ENCODE assay signal across 8 mouse cellular contexts in the genomic region with DNA sequence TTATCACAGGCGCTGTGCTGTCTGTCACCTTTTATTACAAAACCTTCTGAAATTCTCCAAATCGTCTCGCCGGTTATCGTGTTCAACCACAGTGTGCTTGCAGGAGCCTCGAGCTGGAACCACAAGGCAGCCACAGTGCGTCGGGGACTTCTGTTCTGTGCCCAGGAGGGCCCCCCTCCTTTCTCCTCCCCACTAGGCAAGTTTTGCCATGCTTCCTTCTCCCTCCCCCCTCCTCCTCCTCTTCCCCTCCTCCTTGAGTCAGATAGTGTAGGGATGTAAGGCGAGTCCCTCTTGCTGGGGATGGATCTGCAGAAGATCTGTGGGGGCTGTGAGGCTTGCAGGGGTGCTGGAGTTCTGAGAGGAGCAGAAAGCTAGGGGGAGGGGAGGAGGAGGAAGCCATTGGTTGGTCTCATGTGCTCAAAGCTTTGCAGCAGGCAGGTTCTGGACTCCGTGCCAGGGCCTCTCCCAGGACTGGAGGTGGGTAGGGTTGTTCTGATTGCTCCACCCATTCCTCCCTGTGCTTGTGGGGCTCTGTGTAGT.
DNase-seq lines count a peak whose midpoint lies in the region; ATAC-seq lines count a peak whose summit lies in the region.

No protein-coding gene starts in this region.

- 0 out of 2 replicates have a peak, but pooled peaks cover 2% of the 10 kb centered on the region for H3K9me3 ChIP-seq in hindbrain, embryonic 16.5 days (ENCODE audit: control insufficient read depth, low read length)
- peaks cover 10% of the 10 kb centered on the region for H3K9me3 ChIP-seq in hindbrain, embryonic 13.5 days
- H3K9me3 ChIP-seq in forebrain, embryonic 11.5 days (ENCODE audit: control insufficient read depth, low read length), result peaks cover 4% of the 10 kb centered on the region; the same call in 1 of the 2 replicates

- no peak overlapping the region for H3K27ac ChIP-seq in hindbrain, embryonic 16.5 days (ENCODE audit: low read depth, low read length)
- no peak overlapping the region for H3K27ac ChIP-seq in hindbrain, embryonic 13.5 days
- H3K27ac ChIP-seq in forebrain, embryonic 11.5 days (ENCODE audit: low read depth, low read length), result no peak overlapping the region

- H3K4me3 ChIP-seq in hindbrain, embryonic 16.5 days (ENCODE audit: low read length), result no peak overlapping the region
- no peak overlapping the region for H3K4me3 ChIP-seq in hindbrain, embryonic 13.5 days
- H3K4me3 ChIP-seq in forebrain, embryonic 11.5 days (ENCODE audit: low read depth, low read length), result no peak overlapping the region

- no peaks in the 10 kb centered on the region for H3K36me3 ChIP-seq in hindbrain, embryonic 16.5 days (ENCODE audit: control insufficient read depth, insufficient read depth, low read length)
- H3K36me3 ChIP-seq in hindbrain, embryonic 13.5 days, result no peaks in the 10 kb centered on the region
- no peaks in the 10 kb centered on the region for H3K36me3 ChIP-seq in forebrain, embryonic 11.5 days (ENCODE audit: control insufficient read depth, insufficient read depth, low read length)

- H3K9ac ChIP-seq in hindbrain, embryonic 16.5 days (ENCODE audit: low read depth, low read length), result no peak overlapping the region
- H3K9ac ChIP-seq in hindbrain, embryonic 13.5 days, result no peak overlapping the region; the same call in 1 of the 2 replicates
- H3K9ac ChIP-seq in forebrain, embryonic 11.5 days (ENCODE audit: low read length), result peak overlapping the region; percentile 13; the same call in 1 of the 2 replicates

- H3K4me1 ChIP-seq in hindbrain, embryonic 16.5 days (ENCODE audit: control insufficient read depth, insufficient read depth, low read depth, low read length), result peaks cover 13% of the 10 kb centered on the region
- peaks cover 29% of the 10 kb centered on the region for H3K4me1 ChIP-seq in hindbrain, embryonic 13.5 days (replicated peaks)
- H3K4me1 ChIP-seq in forebrain, embryonic 11.5 days (replicated peaks; ENCODE audit: control insufficient read depth, insufficient read depth, low read length), result peaks cover 8% of the 10 kb centered on the region

- ATAC-seq in hindbrain, embryonic 16.5 days, result peak; percentile 53
- no peak for ATAC-seq in hindbrain, embryonic 13.5 days (ENCODE audit: low FRiP score)
- peak; percentile 59 for ATAC-seq in CD4-positive, CD25-positive, alpha-beta regulatory T cell, adult 4 months
- ATAC-seq in forebrain, embryonic 11.5 days (replicated peaks; ENCODE audit: low FRiP score), result no peak
- peak; percentile 69 for ATAC-seq in megakaryocyte, adult 5-6 weeks (ENCODE audit: poor library complexity, severe bottlenecking)
- ATAC-seq in erythroid progenitor cell, adult 5-6 weeks (replicated peaks; ENCODE audit: low FRiP score, poor library complexity, severe bottlenecking), result no peak

- 34% methylated on average over 10 of the region's 10 CpGs for WGBS in hindbrain, embryonic 16.5 days
- 56% methylated on average over 10 of the region's 10 CpGs for WGBS in hindbrain, embryonic 13.5 days
- WGBS in forebrain, embryonic 11.5 days, result 59% methylated on average over 10 of the region's 10 CpGs

- DNase-seq in forebrain, embryonic 11.5 days (ENCODE audit: low spot score), result no peak
- DNase-seq in thymus, postnatal 36 days, result peak; percentile 79 to 82
- no peak for DNase-seq in frontal cortex, postnatal 36 days (ENCODE audit: low spot score in 2 of 2)

- peaks cover 2% of the 10 kb centered on the region; the same call in 1 of the 2 replicates for H3K27me3 ChIP-seq in hindbrain, embryonic 16.5 days (replicated peaks; ENCODE audit: control insufficient read depth, insufficient read depth, low read length)
- peaks cover 24% of the 10 kb centered on the region for H3K27me3 ChIP-seq in hindbrain, embryonic 13.5 days
- H3K27me3 ChIP-seq in forebrain, embryonic 11.5 days (ENCODE audit: control insufficient read depth, insufficient read depth, low read length), result peaks cover 3% of the 10 kb centered on the region; the same call in 1 of the 2 replicates

- peak overlapping the region; percentile 16; the same call in 1 of the 2 replicates for H3K4me2 ChIP-seq in hindbrain, embryonic 16.5 days (ENCODE audit: low read length)
- H3K4me2 ChIP-seq in hindbrain, embryonic 13.5 days, result no peak overlapping the region
- no peak overlapping the region for H3K4me2 ChIP-seq in forebrain, embryonic 11.5 days (ENCODE audit: low read depth, low read length, severe bottlenecking)

Comparison
In these comparisons a context has a peak if more than half of its experiments do, and no peak if none do; other contexts are left out.
1. ATAC-seq: peak in hindbrain, embryonic 16.5 days (single experiment), CD4-positive, CD25-positive, alpha-beta regulatory T cell, adult 4 months (single experiment) and megakaryocyte, adult 5-6 weeks (single experiment); none in hindbrain, embryonic 13.5 days (single experiment), forebrain, embryonic 11.5 days (single experiment) and erythroid progenitor cell, adult 5-6 weeks (single experiment).
2. DNase-seq: peak in thymus, postnatal 36 days (2 of 2); none in forebrain, embryonic 11.5 days (single experiment) and frontal cortex, postnatal 36 days (0 of 2).